Mouse (Mus musculus) thymus, postnatal 4 days (tissue): ENCODE measurements around the gene Crtap.
"Not testable (repeated sequence)": the region's sequence is repeated elsewhere in the genome, so short reads cannot be mapped to it uniquely, and the experiment has no call there.

Experiments used
- DNase-seq: peaks from one replicate; pipeline ENCODE4 v3.0.0; 2021

The Crtap gene

GRCm38 (mm10) chr9:114394677-114395076 is 4.2 kb upstream of the Crtap start:
- DNase-seq, result no peak

DNA sequence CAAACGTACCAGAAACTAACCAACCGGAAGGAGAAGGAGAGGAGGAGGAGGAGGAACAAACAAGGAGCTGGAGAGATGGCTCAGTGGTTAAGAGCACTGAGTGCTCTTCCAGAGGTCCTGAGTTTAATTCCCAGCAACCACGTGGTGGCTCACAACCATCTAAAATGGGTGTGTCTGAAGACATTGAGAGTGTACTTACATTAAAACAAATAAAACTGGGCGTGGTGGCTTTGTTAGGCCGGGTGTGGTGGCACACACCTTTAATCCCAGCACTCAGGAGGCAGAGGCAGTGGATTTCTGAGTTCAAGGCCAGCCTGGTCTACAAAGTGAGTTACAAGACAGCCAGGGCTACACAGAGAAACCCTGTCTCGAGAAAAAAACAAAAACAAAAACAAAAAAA is 3.7 kb upstream of the Crtap start:
- DNase-seq, result not testable (repeated sequence)

DNA sequence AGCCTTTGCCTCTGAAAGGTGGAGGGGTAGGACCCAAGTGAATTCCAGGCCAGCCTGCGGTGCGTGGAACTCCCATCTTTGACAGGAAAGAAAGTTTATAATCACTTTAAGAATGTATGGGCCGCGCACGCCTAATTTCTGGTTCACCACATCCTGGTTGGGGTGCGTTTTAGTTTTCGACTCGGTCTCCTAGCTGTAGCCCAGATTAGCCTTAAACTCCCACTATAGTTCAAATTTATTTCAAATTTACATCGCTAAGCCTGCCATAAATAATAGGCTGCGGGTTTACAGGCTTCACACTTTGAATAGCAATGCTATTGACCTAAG is 237 bp upstream of the Crtap start:
- no peak for DNase-seq

DNA sequence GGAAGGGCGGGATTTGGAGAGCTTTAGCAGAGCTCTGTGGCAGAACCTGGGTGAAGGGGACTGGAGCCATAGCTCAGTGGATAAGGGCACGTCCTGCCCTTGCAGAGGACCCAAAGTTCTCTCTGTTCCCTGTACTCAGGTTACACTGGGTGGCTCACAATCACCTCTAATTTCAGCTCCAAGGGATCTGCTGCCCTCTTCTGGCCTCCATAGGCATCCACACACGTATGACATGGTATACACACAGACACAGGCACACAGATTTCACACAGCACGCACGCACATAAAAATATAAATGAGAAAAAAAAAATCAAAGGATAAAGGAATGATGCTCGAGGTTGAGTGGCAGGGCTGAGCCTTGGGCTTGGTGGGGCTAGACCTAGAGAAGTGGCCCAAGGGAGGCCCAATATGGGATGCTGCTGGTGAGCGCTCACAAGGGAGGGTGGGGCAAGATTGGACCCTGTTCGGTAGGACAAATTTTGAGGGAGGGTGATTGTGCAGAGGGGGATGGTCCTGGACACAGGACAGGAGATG is 1.0 kb downstream of the Crtap start:
- peak; percentile 27 for DNase-seq

- no peak for DNase-seq
Measured at GRCm38 (mm10) chr9:114388701-114389370, 1.6 kb downstream of the Crtap start.

- DNase-seq, result no peak
Measured at GRCm38 (mm10) chr9:114388288-114388687, 2.2 kb downstream of the Crtap start.

DNA sequence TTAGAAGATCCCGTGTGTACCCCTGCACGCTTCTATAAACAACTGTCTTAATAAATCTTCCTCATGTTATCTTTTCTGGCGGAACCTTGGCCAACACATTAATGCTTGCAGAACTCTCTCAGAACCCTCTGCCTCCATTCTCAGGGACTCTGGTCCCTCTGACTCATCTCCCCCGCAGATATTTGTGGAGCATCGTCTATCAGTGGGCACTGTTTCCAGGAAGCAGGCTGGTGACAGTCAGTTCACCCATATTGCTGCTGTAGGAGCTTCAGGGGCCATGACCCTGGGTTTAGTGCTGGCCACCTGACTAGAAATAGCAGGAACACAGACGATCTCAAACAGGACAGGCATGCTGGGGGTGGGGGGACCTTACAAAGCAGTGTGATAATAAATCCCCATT is 3.4 kb downstream of the Crtap start:
- no peak for DNase-seq

GRCm38 (mm10) chr9:114385160-114385559 is 5.3 kb downstream of the Crtap start:
- no peak for DNase-seq

DNA sequence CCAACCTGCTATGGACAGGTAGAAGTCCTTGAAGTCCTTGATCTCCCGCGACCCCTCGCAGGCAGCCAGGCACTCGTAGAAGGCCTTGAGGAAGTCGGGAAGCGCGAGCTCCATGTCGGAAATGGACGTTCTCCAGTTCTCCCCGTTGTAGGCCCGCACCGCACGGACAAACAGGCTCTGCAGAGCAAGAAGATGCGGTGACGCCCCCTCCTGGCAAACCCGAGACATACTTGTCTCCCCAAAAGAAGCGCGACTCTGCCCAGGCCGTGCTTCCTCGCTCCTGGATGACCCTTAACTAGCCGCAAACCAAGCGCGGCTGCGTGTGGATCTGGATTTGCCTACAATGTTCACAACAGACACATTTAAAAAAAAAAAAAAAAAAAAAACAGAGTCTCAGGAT is 5.8 kb downstream of the Crtap start:
- no peak for DNase-seq

DNA sequence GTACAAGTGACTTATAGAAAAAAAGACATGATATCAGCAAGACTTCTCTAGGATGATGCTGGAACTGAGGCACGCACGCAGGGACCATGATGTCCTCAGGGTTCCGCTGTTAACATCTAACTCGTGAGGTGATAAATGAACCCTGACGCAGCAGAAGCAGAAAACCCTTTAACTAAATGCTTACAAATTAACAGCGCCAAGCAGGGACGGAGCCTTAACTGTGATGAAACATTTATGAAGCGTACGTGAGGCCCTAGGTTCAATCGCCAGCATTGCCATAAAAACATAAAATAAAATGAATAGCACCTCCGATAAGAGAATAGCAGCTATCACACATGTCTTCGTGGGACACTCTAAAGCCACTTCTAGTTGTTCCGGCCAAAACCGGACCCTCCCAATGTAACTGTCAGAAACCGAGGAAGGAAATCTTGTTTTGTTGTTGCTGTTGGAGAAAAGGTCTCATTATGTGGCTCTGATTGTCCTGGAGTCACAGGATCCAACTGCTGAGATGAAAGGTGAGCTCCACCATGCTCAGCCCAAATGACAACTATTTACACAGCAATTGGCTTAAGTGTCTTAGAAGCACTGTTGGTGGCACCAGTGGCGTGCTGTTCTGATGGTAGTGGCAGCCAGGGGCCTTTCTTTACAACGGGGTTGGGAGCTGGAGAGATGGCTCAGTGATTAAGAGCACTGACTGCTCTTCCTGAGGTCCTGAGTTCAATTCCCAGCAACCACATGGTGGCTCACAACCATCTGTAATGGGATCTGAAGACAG is 7.4 kb downstream of the Crtap start:
- no peak for DNase-seq

DNA sequence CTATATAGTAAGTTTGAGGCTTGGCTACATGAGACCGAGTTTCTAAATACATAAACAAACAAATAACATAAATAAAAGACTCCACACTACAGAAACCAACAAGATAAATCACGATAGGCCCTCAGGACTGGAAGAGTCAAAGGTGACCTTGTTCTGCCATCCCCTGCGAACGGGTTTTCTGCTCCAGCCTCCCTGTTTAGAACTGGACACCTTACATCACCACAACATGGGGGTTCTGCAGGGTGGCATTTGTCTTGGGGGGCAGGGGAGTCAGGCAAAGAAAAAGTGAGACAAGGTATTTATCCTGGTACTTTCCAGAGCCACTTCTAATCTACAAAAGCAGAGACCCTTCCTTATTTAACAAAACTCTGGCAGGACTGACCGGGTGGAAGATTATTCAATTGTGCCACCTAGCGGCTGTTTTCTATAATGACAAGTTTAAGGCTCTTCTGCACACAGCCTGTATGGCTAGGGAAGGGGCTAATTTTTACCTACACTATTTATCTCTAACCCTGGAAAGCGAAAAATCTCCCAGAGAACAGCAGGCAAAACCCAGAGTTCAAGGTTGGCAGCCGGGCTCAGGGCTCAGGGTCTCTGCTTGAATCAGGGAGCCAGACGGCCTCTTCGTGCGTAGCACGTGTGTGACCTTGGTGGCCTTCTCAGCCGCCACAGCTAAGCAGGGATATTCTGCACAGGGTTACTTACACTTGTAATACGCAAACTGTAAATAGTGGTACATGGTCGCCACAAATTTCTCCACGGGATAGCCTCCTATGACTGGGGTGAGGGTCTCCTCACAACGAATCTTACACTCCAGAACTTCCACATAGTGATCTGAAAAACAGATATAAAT is 9.4 kb downstream of the Crtap start:
- peak; percentile 35 for DNase-seq

DNA sequence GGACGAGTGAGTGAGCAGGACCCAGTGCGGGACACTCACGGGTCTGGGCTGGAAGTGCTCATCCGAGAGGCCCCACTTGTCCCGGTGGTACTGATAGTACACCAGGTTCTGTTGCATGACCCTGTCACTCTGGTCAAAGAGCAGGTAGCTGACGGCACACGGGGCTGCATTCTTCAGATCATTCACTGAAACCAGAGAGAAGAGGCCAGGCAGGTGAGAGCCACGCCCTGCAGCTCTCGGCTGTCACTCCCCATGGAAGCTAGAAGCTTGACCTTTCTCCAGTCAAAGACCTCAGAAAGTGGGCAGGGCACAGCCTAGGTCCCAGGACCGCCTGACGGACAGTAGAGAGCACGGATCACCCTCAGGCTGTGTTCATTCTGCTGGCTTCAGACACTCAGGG is 10.6 kb downstream of the Crtap start:
- no peak for DNase-seq

DNA sequence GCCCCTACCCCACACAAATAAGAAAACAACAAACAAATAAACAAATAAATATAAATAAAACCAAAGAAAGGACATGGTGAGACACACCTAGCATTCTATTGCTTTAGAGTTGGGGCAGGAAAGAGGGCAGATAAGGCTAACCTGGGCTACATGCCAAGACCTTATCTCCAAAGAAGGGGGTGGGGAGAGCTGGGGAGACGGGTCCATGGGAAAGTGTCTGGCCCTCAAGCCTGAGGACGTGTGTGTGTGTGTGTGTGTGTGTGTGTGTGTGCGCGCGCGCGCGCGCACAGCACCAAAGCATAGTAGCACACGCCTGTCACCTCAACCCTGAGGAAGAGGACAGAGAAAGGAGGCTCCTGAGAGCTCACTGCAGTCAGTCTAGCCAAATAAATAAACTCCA is 13.3 kb downstream of the Crtap start:
- no peak for DNase-seq

DNA sequence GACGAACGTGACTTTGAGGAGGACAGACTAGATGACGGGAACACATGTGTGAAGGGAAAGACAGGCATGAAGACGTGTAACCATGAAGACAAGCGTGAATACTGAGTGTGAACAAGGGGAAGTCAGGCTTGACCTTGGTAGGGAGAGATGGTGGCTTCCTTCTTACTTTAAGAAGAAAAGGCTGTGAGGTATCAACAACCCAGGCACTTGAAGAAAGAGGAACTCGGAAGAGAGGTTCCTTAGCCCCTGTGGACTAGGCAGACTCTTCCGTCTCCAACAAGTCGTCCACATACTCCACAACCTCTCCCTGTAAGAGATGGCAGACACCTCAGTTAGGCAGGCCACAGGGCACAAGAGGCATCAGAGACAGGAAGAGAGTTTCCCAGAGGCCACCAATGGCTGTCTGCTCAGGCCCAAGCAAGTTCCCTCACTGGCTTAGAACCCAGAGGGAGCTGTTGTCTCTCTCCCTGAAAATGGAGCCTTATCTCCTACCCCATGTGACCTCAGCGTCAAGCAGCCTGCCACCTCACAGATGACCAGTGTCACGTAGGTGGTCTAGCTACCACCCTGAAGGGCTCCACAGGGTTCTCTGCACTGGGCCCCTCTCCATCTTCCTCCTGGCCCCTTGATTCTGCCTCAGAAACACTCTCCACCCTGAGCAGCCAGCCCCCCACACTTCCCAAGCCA is 15.1 kb downstream of the Crtap start:
- DNase-seq, result no peak

- DNase-seq, result peak; percentile 82
Measured at GRCm38 (mm10) chr9:114371717-114372116, 18.8 kb downstream of the Crtap start.

GRCm38 (mm10) chr9:114369389-114369788 is 21.1 kb downstream of the Crtap start:
- DNase-seq, result not testable (repeated sequence)

GRCm38 (mm10) chr9:114368471-114368858 is 22.0 kb downstream of the Crtap start:
- no peak for DNase-seq

- DNase-seq, result peak; percentile 79
Measured at GRCm38 (mm10) chr9:114367783-114368470, 22.5 kb downstream of the Crtap start.

GRCm38 (mm10) chr9:114329855-114330254 is 60.6 kb downstream of the Crtap start, which contains the start of gene Bcl2a1c:
Gene Bcl2a1c, plus strand, starts transcription at chr9:114330135.
- peak; percentile 8 for DNase-seq

DNA sequence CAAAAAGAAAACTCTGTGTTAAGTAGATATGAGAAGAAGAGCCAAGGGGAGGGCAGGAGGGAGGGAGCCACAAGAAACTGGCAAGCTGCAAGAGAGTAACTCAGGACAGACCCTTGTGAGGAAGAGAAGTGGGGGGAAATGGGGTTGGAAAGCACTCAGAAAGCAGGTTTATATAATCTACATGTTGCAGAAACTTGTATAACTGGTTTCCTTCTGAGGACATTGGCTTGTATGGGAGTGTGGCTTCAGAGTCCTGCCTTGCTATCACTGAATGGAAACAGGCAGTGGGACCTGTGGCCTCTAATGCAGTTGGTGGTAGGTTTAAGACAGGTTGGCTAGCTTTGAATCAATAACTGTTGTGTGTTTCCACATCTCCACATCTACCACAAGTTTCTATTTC is 62.1 kb downstream of the Crtap start:
- not testable (repeated sequence) for DNase-seq

GRCm38 (mm10) chr9:114326011-114326748 is 64.3 kb downstream of the Crtap start:
- DNase-seq, result no peak
